Mouse (Mus musculus) limb, embryonic 12.5 days (tissue): Measurements from ENCODE around the gene Ankdd1a. TPM values are rescaled to one million over a fixed set of nuclear protein-coding genes. Genes with fewer than 3 reads are reported as not detected.
A peak's percentile ranks its signal among the peaks of the same experiment; 100 is the strongest.

Source experiments
- ATAC-seq: fragments of 200-750 bp; cut with Nextera tagmentation; 2 replicates; pipeline ENCODE4 v1.8.0; 2017; ENCODE audit warnings: low read depth, moderate TSS enrichment; ENCODE audit not compliant: insufficient number of reproducible peaks, insufficient read depth, low FRiP score, low TSS enrichment
- H3K27ac ChIP-seq: fragments of 300-500 bp; sonication (generic); 2 replicates; pipeline ENCODE4 v1.5.1; 2016; ENCODE audit warnings: mild to moderate bottlenecking, moderate library complexity
- H3K27me3 ChIP-seq: fragments of 300-500 bp; sonication (generic); 2 replicates; pipeline ENCODE4 v1.6.1; 2016; ENCODE audit warnings: mild to moderate bottlenecking, moderate library complexity
- H3K36me3 ChIP-seq: fragments of 300-500 bp; sonication (generic); 2 replicates; pipeline ENCODE4 v1.6.1; 2016; ENCODE audit warnings: mild to moderate bottlenecking, moderate library complexity
- H3K4me1 ChIP-seq: fragments of 300-500 bp; sonication (generic); replicated peaks from 2 replicates; pipeline ENCODE4 v1.6.1; 2016
- H3K4me2 ChIP-seq: fragments of 300-500 bp; sonication (generic); 2 replicates; pipeline ENCODE4 v1.6.1; 2016; ENCODE audit warnings: mild to moderate bottlenecking, moderate library complexity
- H3K4me3 ChIP-seq: fragments of 300-500 bp; sonication (generic); replicated peaks from 2 replicates; pipeline ENCODE4 v1.5.1; 2016; ENCODE audit warnings: mild to moderate bottlenecking
- H3K9ac ChIP-seq: fragments of 300-500 bp; sonication (generic); replicated peaks from 2 replicates; pipeline ENCODE4 v1.6.1; 2016; ENCODE audit warnings: mild to moderate bottlenecking, moderate library complexity
- H3K9me3 ChIP-seq: fragments of 300-500 bp; sonication (generic); 2 replicates; pipeline ENCODE4 v1.6.1; 2016; ENCODE audit warnings: mild to moderate bottlenecking, moderate library complexity
- WGBS: fragments of 180-500 bp; shearing (Covaris S2); methylation state at CpG from one replicate; pipeline ENCODE4 v1.1.7; 2016; 5-methylcytosine and 5-hydroxymethylcytosine counted together
- polyA plus RNA-seq: library from polyadenylated mRNA; unstranded; fragments of >200 nt; fragmentation: Nextera tagmentation; extraction: Ambion mirVana; gene quantifications from 2 replicates; pipeline ENCODE4 v1.2.1, GENCODE M21; 2016

Gene Ankdd1a
- polyA plus RNA-seq, 1 experiment from 2014 or later = not detected

DNA sequence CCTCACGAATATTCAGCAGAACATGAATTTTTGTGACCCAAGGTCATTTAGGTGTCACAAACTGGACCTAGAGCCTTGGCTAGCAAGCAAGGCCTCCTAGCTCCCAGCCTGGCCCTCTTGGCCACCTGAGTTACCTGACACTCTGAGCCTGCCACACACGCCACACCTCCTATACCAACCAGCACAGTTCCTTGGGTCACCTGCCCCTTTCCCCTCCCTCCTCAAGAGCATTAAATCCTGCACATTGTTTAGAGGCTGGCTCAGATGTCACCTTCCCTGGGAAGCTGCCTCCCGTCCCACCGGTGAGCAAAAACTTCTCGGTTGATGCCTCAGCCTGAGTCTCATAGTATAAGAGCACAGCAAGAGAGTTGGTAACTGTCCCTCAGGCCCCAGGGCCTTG is 11.3 kb upstream of the Ankdd1a start:
- H3K9ac ChIP-seq = no peak overlapping the region
- 0 out of 2 replicates have a peak, but pooled peaks cover 3% of the 10 kb centered on the region for H3K9me3 ChIP-seq
- H3K27me3 ChIP-seq = no peaks in the 10 kb centered on the region
- no peaks in the 10 kb centered on the region for H3K36me3 ChIP-seq
- no peak overlapping the region for H3K4me2 ChIP-seq
- no peak overlapping the region for H3K4me3 ChIP-seq
- H3K27ac ChIP-seq = no peak overlapping the region
- 75% methylated on average over 5 of the region's 5 CpGs for WGBS
- ATAC-seq = no peak
- no peaks in the 10 kb centered on the region for H3K4me1 ChIP-seq

DNA sequence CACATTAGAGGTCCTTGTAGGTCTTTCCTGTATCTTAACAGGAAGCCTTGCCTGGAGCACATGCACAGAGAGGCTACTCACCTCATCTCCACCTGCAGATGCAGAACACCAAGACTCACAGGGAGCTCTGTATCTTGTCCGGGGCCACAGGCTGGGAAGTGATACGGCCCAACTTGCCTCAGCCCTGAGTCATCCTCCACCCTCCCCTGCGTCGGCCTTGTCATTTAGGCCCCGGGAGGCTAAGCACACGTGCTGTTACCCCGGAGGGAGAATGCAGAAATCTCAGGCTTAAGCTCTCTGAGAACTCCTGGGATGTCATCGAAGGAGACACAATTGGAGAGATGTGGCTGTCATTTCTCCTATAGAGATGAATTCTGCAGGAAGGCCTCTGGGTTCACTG is 9.7 kb upstream of the Ankdd1a start:
- no peak for ATAC-seq
- Histone ChIP-seq H3K4me3 (no peak overlapping the region), H3K9me3 (0 out of 2 replicates have a peak, but pooled peaks cover 3% of the 10 kb centered on the region), H3K4me2 (no peak overlapping the region), H3K36me3 (no peaks in the 10 kb centered on the region), H3K27ac (no peak overlapping the region), H3K9ac (no peak overlapping the region), H3K27me3 (no peaks in the 10 kb centered on the region), H3K4me1 (no peaks in the 10 kb centered on the region)
- 68% methylated on average over 8 of the region's 8 CpGs for WGBS

GRCm38 (mm10) chr9:65528417-65529038 is 8.5 kb upstream of the Ankdd1a start:
- H3K4me2 ChIP-seq = no peak overlapping the region
- H3K27me3 ChIP-seq = no peaks in the 10 kb centered on the region
- no peak overlapping the region for H3K27ac ChIP-seq
- no peak for ATAC-seq
- no peaks in the 10 kb centered on the region for H3K9me3 ChIP-seq
- 0 out of 2 replicates have a peak, but pooled peaks cover 3% of the 10 kb centered on the region for H3K4me1 ChIP-seq
- WGBS = 74% methylated on average over 6 of the region's 6 CpGs
- no peak overlapping the region for H3K4me3 ChIP-seq
- H3K9ac ChIP-seq = no peak overlapping the region
- H3K36me3 ChIP-seq = no peaks in the 10 kb centered on the region

GRCm38 (mm10) chr9:65525445-65526195 is 5.6 kb upstream of the Ankdd1a start:
- Histone ChIP-seq H3K4me2 (no peak overlapping the region), H3K27ac (no peak overlapping the region), H3K9ac (no peak overlapping the region), H3K4me1 (peaks cover 3% of the 10 kb centered on the region; the same call in 1 of the 2 replicates), H3K4me3 (no peak overlapping the region), H3K36me3 (no peaks in the 10 kb centered on the region), H3K27me3 (peaks cover 5% of the 10 kb centered on the region), H3K9me3 (no peaks in the 10 kb centered on the region)
- no peak for ATAC-seq
- WGBS = 78% methylated on average over 10 of the region's 10 CpGs

DNA sequence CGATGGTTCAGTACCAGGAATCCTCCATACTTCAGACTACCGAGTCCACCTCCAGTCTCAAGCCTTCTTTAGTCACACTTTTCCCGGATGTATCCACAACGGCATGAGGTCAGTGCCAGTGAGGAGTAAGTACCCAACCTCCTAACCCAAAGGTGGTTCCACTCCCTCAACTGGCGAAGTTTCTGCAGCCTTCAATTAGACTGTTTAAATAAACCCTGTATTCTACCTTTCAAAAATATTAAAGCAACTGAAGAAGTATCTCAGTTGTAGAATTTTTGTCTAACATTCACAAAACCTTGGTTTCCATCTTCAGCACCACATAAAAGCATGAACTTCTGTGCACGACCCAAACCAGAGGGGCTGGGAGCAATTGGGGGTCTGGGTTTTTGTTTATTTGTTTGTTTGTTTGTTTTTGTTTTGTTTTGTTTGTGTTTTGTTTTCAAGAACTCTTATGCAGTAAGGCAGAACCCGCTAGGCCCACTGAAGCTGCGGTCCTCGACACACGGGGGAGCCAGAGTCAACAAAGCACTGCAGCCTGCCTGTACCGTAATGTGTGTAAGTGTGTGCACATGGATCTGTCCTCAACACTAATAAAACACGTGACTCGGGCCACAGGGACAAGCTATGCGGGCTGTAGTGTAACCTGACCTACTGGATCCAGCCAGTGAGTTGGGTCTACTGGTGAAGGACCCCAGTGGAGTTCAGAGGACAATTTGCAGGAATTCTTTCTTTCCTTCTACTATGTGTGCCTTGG is 3.8 kb upstream of the Ankdd1a start:
- Histone ChIP-seq H3K9ac (no peak overlapping the region), H3K27me3 (peaks cover 9% of the 10 kb centered on the region), H3K4me2 (peak overlapping the region; percentile 36), H3K9me3 (no peaks in the 10 kb centered on the region), H3K4me1 (peaks cover 13% of the 10 kb centered on the region; the same call in 1 of the 2 replicates), H3K36me3 (no peaks in the 10 kb centered on the region), H3K4me3 (no peak overlapping the region), H3K27ac (no peak overlapping the region)
- ATAC-seq = peak; percentile 78; the same call in 1 of the 2 replicates
- 25% methylated on average over 14 of the region's 14 CpGs for WGBS

GRCm38 (mm10) chr9:65520505-65520876 is 498 bp upstream of the Ankdd1a start:
- Histone ChIP-seq H3K4me1 (peaks cover 13% of the 10 kb centered on the region; the same call in 1 of the 2 replicates), H3K4me2 (peak overlapping the region; percentile 70), H3K27me3 (peaks cover 9% of the 10 kb centered on the region), H3K36me3 (no peaks in the 10 kb centered on the region), H3K9ac (peak overlapping the region; percentile 50; the same call in 1 of the 2 replicates), H3K9me3 (no peaks in the 10 kb centered on the region), H3K4me3 (peak overlapping the region; percentile 37), H3K27ac (no peak overlapping the region)
- no peak for ATAC-seq
- WGBS = 16% methylated on average over 11 of the region's 11 CpGs

DNA sequence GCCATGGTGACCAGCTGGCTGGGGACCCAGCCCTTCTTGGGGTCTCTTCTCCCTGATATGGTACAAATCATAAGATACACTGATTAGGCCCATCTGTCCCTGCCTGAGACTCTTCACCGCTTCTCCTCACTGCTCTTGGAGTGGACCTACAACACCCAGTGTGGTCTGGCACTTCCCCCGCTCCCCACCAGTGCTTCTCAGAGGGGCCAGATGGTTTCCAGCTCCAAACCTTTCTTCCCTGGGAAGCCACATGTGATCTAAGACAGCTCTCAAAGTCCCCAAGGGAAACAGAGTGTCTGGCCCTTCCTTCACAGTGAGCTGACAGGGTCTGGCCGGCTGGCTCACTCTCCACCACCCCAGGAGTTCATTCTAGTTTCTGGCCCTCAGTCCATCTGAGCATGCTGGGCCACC is 5.1 kb downstream of the Ankdd1a start:
- ATAC-seq = no peak
- H3K36me3 ChIP-seq = no peaks in the 10 kb centered on the region
- WGBS = 45% methylated on average over 3 of the region's 3 CpGs
- H3K4me3 ChIP-seq = no peak overlapping the region
- H3K27ac ChIP-seq = no peak overlapping the region
- peaks cover 11% of the 10 kb centered on the region for H3K4me1 ChIP-seq
- H3K4me2 ChIP-seq = no peak overlapping the region
- no peaks in the 10 kb centered on the region for H3K27me3 ChIP-seq
- no peak overlapping the region for H3K9ac ChIP-seq
- H3K9me3 ChIP-seq = no peaks in the 10 kb centered on the region

GRCm38 (mm10) chr9:65514431-65514830 is 5.6 kb downstream of the Ankdd1a start:
- H3K9ac ChIP-seq = no peak overlapping the region
- H3K9me3 ChIP-seq = no peaks in the 10 kb centered on the region
- no peaks in the 10 kb centered on the region for H3K36me3 ChIP-seq
- no peak overlapping the region for H3K4me3 ChIP-seq
- H3K4me1 ChIP-seq = peaks cover 8% of the 10 kb centered on the region; the same call in 1 of the 2 replicates
- no peaks in the 10 kb centered on the region for H3K27me3 ChIP-seq
- H3K4me2 ChIP-seq = no peak overlapping the region
- no peak for ATAC-seq
- 78% methylated on average over 8 of the region's 8 CpGs for WGBS
- H3K27ac ChIP-seq = no peak overlapping the region

GRCm38 (mm10) chr9:65512520-65512919 is 7.5 kb downstream of the Ankdd1a start:
- no peak for ATAC-seq
- H3K36me3 ChIP-seq = no peaks in the 10 kb centered on the region
- H3K9ac ChIP-seq = no peak overlapping the region
- no peak overlapping the region for H3K27ac ChIP-seq
- 76% methylated on average over 3 of the region's 3 CpGs for WGBS
- H3K27me3 ChIP-seq = no peaks in the 10 kb centered on the region
- no peak overlapping the region for H3K4me3 ChIP-seq
- H3K9me3 ChIP-seq = no peaks in the 10 kb centered on the region
- H3K4me1 ChIP-seq = peaks cover 8% of the 10 kb centered on the region; the same call in 1 of the 2 replicates
- no peak overlapping the region for H3K4me2 ChIP-seq

GRCm38 (mm10) chr9:65508449-65508848 is 11.5 kb downstream of the Ankdd1a start:
- H3K9me3 ChIP-seq = no peaks in the 10 kb centered on the region
- H3K9ac ChIP-seq = no peak overlapping the region
- 62% methylated on average over 7 of the region's 7 CpGs for WGBS
- H3K36me3 ChIP-seq = no peaks in the 10 kb centered on the region
- no peaks in the 10 kb centered on the region for H3K27me3 ChIP-seq
- peaks cover 6% of the 10 kb centered on the region; the same call in 1 of the 2 replicates for H3K4me1 ChIP-seq
- no peak overlapping the region for H3K4me3 ChIP-seq
- no peak overlapping the region for H3K27ac ChIP-seq
- ATAC-seq = no peak
- H3K4me2 ChIP-seq = no peak overlapping the region
